Mouse (Mus musculus) midbrain, embryonic 14.5 days (tissue): ENCODE measurements around the gene Cgnl1. TPM values are rescaled to one million over a fixed set of nuclear protein-coding genes. Genes with fewer than 3 reads are reported as not detected.

Experiments
- polyA plus RNA-seq: library from polyadenylated mRNA; unstranded; fragments of >200 nt; fragmentation: Nextera tagmentation; extraction: Ambion mirVana; gene quantifications from 2 replicates; pipeline ENCODE4 v1.2.1, GENCODE M21; 2014

Gene Cgnl1
- polyA plus RNA-seq, 1 experiment from 2014 or later = 4.4 TPM

Other genes with a start within 250 kb of the Cgnl1 start
- 1.3 and 2.2 TPM in 2 replicates for gene Myzap, start 179.2 kb downstream of the Cgnl1 start, polyA plus RNA-seq